Mouse (Mus musculus) lung, adult 2 months (tissue): ENCODE measurements around the gene Churc1. TPM values are rescaled to one million over a fixed set of nuclear protein-coding genes. Genes with fewer than 3 reads are reported as not detected.

ENCODE experiments used
- DNase-seq: peaks from one replicate; pipeline ENCODE4 v3.0.0; 2022
- H3K4me1 ChIP-seq: fragments of 200-500 bp; 2 replicates; pipeline ENCODE4 v1.6.1; 2011; ENCODE audit warnings: low read length; ENCODE audit not compliant: control insufficient read depth, insufficient read depth
- H3K4me3 ChIP-seq: fragments of 200-500 bp; replicated peaks from 2 replicates; pipeline ENCODE3; 2011; ENCODE audit warnings: low read depth, mild to moderate bottlenecking, control low read depth, low read length; ENCODE audit errors: extremely low read depth
- CTCF ChIP-seq: fragments of 200-500 bp; IDR thresholded peaks from 2 replicates; pipeline ENCODE4 v1.5.1; 2011; ENCODE audit warnings: mild to moderate bottlenecking, low read length, control low read depth; ENCODE audit not compliant: insufficient read depth
- POLR2A ChIP-seq: fragments of 200-500 bp; IDR thresholded peaks from 2 replicates; pipeline ENCODE4 v1.6.1; 2011; ENCODE audit warnings: low read depth, mild to moderate bottlenecking, control low read depth, low read length, borderline replicate concordance; ENCODE audit errors: extremely low read depth
- WGBS: fragments of 180-500 bp; shearing (Covaris S2); methylation state at CpG from one replicate; pipeline ENCODE4 v1.1.7; 2018; 5-methylcytosine and 5-hydroxymethylcytosine counted together
- polyA plus RNA-seq: library from polyadenylated mRNA; depleted of rRNA; stranded (reverse); fragments of >200 nt; gene quantifications from 2 replicates; pipeline ENCODE4 v1.2.3, GENCODE M21; 2012

Gene Churc1
- polyA plus RNA-seq, 1 experiment = 41.4 TPM

DNA sequence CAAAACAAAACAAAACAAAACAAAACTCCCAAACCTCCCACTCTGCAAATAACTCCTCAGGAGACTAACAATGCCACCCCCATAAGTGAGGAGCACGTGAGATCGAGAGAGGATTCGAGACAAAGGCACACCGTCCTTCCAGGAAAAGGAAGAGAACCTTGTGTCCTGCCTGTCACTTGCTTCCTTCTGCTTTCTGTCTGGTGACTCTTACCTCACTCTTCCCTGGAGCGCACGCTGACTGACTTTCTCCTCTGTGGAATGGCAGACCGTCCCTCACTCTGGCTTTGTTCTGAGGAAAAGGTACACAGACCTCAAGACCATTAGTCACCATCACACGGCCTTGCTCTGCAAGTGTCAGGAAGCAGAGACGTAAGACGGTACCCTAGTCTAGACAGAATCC lies 48.2 kb downstream of the Churc1 start:
- DNase-seq = no peak

GRCm38 (mm10) chr12:76814120-76814519 lies 48.8 kb downstream of the Churc1 start:
- WGBS = 87% methylated on average over 2 of the region's 2 CpGs
- no peak overlapping the region for H3K4me3 ChIP-seq
- no peak for DNase-seq
- TF ChIP-seq CTCF (no peak), POLR2A (no peak)
- H3K4me1 ChIP-seq = no peaks in the 10 kb centered on the region

More for the DNA sequence above, 48.2 kb downstream of the Churc1 start:
- 42% methylated on average over 10 of the region's 10 CpGs for WGBS
- no peaks in the 10 kb centered on the region for H3K4me1 ChIP-seq
- no peak overlapping the region for H3K4me3 ChIP-seq
- TF ChIP-seq CTCF (no peak), POLR2A (no peak)

- H3K4me3 ChIP-seq = no peak overlapping the region
- no peak for DNase-seq
- H3K4me1 ChIP-seq = no peaks in the 10 kb centered on the region
- 49% methylated on average over 4 of the region's 4 CpGs for WGBS
- TF ChIP-seq POLR2A (no peak), CTCF (no peak)
Measured at GRCm38 (mm10) chr12:76816720-76817119, 51.4 kb downstream of the Churc1 start.

GRCm38 (mm10) chr12:76817176-76817575 lies 51.8 kb downstream of the Churc1 start:
- 51% methylated on average over 4 of the region's 4 CpGs for WGBS
- TF ChIP-seq CTCF (no peak), POLR2A (no peak)
- Histone ChIP-seq H3K4me1 (no peaks in the 10 kb centered on the region), H3K4me3 (no peak overlapping the region)
- no peak for DNase-seq

- TF ChIP-seq POLR2A (no peak), CTCF (no peak)
- WGBS = 66% methylated on average over 4 of the region's 4 CpGs
- Histone ChIP-seq H3K4me1 (peaks cover 3% of the 10 kb centered on the region; the same call in 1 of the 2 replicates), H3K4me3 (no peak overlapping the region)
- peak; percentile 54 for DNase-seq
Measured at GRCm38 (mm10) chr12:76818120-76818519, 52.8 kb downstream of the Churc1 start.

DNA sequence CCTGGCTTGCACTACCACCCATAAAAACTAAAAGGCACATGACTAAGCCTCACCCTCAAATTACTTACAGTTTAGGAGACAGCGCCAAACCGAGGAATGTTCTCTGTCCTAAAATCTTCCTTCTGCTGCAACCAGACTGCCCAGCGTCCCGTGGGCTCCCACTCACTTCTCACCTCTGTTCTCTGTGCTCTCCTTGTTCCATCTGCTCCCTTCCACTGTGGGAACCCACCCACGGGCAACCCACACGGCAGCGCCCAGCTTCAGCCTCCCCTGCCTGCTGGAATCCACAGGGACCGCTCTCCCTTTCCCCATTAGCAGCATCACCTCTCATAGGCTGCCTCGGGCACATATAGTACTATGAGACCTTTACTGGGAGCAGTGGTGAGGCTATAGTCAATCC lies 53.6 kb downstream of the Churc1 start:
- DNase-seq = no peak
- Histone ChIP-seq H3K4me1 (peaks cover 3% of the 10 kb centered on the region; the same call in 1 of the 2 replicates), H3K4me3 (no peak overlapping the region)
- TF ChIP-seq CTCF (no peak), POLR2A (no peak)
- WGBS = 77% methylated on average over 9 of the region's 9 CpGs

GRCm38 (mm10) chr12:76819816-76820215 lies 54.5 kb downstream of the Churc1 start:
- 53% methylated on average over 6 of the region's 6 CpGs for WGBS
- DNase-seq = no peak
- Histone ChIP-seq H3K4me1 (peaks cover 3% of the 10 kb centered on the region; the same call in 1 of the 2 replicates), H3K4me3 (no peak overlapping the region)
- TF ChIP-seq CTCF (no peak), POLR2A (no peak)

DNA sequence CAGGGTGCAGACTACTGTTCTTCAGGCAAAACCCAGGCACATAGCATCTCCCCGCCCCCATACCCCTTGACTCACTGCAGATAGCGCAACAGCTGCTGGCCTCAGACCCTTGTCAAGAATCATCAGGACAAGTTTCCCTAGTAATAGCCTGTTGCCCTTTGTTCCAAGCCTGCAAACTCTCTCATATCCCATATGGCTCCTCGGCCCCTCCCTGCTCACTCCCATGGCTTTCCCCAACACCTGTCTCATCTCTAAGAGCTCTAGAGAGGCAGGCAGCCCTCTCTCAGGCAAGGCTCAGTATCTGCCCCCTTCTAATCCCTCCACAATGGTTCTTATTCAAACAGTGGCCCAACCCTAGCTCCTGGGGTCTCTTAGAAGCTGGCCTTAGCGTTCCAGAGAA lies 55.3 kb downstream of the Churc1 start:
- Histone ChIP-seq H3K4me3 (no peak overlapping the region), H3K4me1 (peaks cover 3% of the 10 kb centered on the region; the same call in 1 of the 2 replicates)
- TF ChIP-seq POLR2A (no peak), CTCF (no peak)
- no peak for DNase-seq
- 64% methylated on average over 4 of the region's 4 CpGs for WGBS

DNA sequence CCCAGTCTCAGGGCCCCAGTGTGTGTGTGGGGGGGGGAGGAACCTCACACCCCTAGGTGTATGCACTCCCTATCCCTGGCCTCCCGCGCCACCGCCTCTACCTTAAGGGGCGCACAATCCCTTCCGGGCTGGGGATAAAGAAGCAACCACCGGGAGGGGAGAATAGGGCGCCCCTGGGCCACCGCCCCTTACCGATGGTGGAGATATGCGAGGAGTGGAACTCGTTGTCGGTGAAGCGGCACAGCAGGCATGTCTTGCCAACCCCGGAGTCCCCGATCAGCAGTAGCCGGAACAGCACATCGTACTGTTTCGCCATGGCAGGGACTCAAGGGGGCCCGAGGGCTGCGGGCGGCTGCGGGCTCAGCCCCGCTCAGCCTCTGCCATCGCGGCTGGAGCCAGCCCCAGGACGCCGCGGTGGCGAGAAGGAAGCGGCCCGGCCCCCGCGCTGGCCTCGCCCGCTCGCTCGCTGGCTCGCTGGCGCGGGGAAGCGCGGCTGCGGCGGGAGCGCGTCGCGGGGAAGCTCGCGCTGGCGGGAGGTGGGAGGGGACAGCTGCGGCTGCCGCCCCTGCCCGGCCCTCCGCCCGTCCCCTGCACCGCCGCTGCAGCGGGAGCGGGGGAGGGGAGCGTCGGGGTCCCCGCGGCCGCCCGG lies 56.8 kb downstream of the Churc1 start:
- H3K4me3 ChIP-seq = peak overlapping the region; percentile 60
- no peak for TF ChIP-seq POLR2A
- no peak for TF ChIP-seq CTCF
- 2% methylated on average over 58 of the region's 66 CpGs for WGBS
- DNase-seq = peak; percentile 46
- H3K4me1 ChIP-seq = peaks cover 3% of the 10 kb centered on the region; the same call in 1 of the 2 replicates

DNA sequence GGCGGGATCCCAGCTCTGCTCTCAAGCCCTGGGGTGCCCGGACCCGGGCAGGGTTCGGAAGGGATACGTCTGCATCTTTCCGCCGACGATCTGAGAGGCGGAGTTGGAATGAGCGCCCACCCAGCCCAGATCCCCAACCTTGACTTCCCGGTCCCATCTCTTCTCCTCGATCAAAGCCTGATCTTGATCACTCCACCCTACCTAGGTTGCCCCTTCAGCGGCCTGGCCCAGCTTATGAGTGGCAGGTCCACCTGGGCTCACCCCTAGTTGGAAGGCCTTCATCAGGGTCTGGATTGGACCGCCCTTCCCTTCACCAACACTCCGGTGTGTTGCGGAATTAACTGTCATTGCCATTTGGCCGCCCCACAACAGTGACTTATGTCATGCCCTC lies 57.3 kb downstream of the Churc1 start, which contains the start of gene Rab15:
Gene Rab15, minus strand, starts transcription at position 258 of the 391 bp plus-strand sequence.
- peak; percentile 32 for DNase-seq
- H3K4me3 ChIP-seq = peak within 1 kb of the TSS; percentile 60
- WGBS = 5% methylated on average over 17 of the region's 17 CpGs
- peaks cover 3% of the 10 kb centered on the region; the same call in 1 of the 2 replicates for H3K4me1 ChIP-seq
- TF ChIP-seq CTCF (no peak), POLR2A (no peak)
